Mouse (Mus musculus) embryonic fibroblast, embryonic 13.5 days (primary cell): ENCODE results near the gene Elane. TPM values are rescaled to one million over a fixed set of nuclear protein-coding genes. Genes with fewer than 3 reads are reported as not detected.
A peak's percentile ranks its signal among the peaks of the same experiment; 100 is the strongest.
"Not testable (repeated sequence)": the region's sequence is repeated elsewhere in the genome, so short reads cannot be mapped to it uniquely, and the experiment has no call there.

Experiments used
- H3K27ac ChIP-seq: 2 replicates; pipeline ENCODE4 v1.5.1; 2012; ENCODE audit warnings: low read length, control low read depth, inconsistent platforms; ENCODE audit not compliant: insufficient read depth
- H3K4me1 ChIP-seq: 2 replicates; pipeline ENCODE4 v1.6.1; 2011; ENCODE audit warnings: low read length; ENCODE audit not compliant: control insufficient read depth, insufficient read depth
- H3K4me3 ChIP-seq: 2 replicates; pipeline ENCODE4 v1.5.1; 2011; ENCODE audit warnings: mild to moderate bottlenecking, control low read depth, low read length; ENCODE audit not compliant: insufficient read depth
- CTCF ChIP-seq: IDR thresholded peaks from 2 replicates; pipeline ENCODE4 v1.5.1; 2011; ENCODE audit warnings: mild to moderate bottlenecking, control low read depth, low read length, moderate library complexity, borderline replicate concordance; ENCODE audit not compliant: insufficient read depth
- POLR2A ChIP-seq: IDR thresholded peaks from 2 replicates; pipeline ENCODE4 v1.6.1; 2011; ENCODE audit warnings: low read depth, mild to moderate bottlenecking, control low read depth, low read length, moderate library complexity
- polyA plus RNA-seq: library from polyadenylated mRNA; stranded (reverse); fragments of >200 nt; gene quantifications from 2 replicates; pipeline ENCODE4 v1.2.4, GENCODE M21; 2011; ENCODE audit warnings: low read depth; ENCODE audit not compliant: missing spikeins, insufficient read length

Gene Elane
- polyA plus RNA-seq, 1 experiment, result not detected

GRCm38 (mm10) chr10:79879527-79879926 is 6.5 kb upstream of the Elane start:
- H3K4me1 ChIP-seq, result no peaks in the 10 kb centered on the region
- no peak overlapping the region for H3K4me3 ChIP-seq
- no peak for TF ChIP-seq POLR2A
- TF ChIP-seq CTCF, result no peak
- no peak overlapping the region for H3K27ac ChIP-seq

DNA sequence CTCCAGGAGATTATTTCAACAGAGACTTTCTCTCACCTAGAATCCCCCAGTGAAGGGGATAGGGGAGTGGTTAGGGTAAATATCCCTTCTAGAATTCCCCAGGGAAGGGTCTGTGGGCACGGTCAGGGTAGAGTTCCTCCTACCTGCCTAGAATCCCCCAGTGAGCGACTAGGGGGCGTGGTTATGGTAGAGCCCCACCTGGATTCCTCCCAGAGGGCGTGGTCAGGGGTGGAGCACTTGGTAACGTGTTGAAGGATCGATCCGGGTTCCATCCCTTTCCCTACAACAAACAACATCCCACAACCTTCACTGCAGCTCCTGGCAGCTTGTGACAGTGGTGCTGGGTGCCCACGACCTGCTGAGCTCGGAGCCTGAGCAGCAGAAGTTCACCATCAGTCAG is 5.3 kb upstream of the Elane start:
- H3K27ac ChIP-seq, result no peak overlapping the region
- no peaks in the 10 kb centered on the region for H3K4me1 ChIP-seq
- TF ChIP-seq POLR2A (no peak), CTCF (no peak)
- no peak overlapping the region for H3K4me3 ChIP-seq

DNA sequence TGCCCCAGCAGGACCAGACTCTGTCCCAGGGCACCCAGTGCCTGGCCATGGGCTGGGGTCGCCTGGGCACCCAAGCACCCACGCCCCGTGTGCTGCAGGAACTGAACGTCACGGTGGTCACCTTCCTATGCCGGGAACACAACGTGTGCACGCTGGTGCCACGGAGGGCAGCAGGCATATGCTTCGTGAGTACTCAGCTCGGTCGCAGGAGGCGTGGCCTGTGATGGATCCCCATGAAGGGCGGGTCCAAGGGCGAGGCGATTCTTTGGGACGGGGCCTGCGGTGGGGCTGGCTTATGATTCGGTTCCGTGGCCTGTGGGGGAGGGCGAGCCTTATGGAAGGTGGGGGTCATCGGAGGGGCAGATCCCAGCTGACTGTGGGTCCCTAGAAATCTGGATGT is 4.1 kb upstream of the Elane start:
- Histone ChIP-seq H3K4me3 (no peak overlapping the region), H3K27ac (no peak overlapping the region), H3K4me1 (no peaks in the 10 kb centered on the region)
- TF ChIP-seq CTCF (no peak), POLR2A (no peak)

DNA sequence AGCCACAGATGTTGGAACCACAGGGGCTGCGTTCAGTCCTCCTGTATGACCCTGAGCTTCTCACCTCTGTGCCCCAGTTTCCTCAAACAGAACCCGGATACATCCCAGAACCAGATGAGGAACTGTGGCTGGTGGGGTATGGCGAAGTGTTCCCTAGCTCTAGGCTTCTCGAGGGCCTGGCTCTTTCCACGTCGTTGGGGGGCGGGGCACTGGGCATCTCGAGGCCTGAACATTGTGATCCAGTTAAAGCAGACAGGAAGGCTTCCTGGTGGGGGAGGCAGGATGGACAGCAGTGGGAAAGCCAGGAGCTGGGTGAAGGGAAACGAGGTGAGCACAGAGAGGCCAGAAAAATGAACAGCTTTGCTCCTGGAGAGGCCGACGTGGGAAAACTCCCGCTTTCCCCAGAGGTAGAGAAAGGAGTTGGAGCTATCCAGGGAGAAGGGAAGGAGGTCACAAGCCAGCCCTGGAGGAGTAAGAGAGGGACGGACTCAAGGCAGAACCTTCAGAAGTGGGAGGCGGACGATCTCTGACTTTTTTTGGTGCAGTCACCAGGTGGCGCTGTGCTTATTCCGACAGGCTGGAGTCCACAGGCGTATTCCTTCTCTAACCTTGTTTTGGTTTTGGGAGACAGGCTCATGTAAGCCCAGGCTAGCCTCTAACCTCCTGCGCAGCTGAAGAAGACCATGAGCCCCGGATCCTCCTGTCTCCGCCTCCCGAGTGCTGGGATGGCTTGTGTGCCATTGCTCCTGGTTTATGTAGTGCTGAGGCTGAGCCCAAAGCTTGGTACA is 2.6 kb upstream of the Elane start:
- Histone ChIP-seq H3K4me1 (no peaks in the 10 kb centered on the region), H3K4me3 (no peak overlapping the region), H3K27ac (no peak overlapping the region)
- no peak for TF ChIP-seq POLR2A
- TF ChIP-seq CTCF, result peak; percentile 74; the same call in 1 of the 2 replicates

GRCm38 (mm10) chr10:79884446-79884845 is 1.6 kb upstream of the Elane start:
- H3K4me3 ChIP-seq, result no peak overlapping the region
- TF ChIP-seq POLR2A (no peak), CTCF (no peak)
- no peaks in the 10 kb centered on the region for H3K4me1 ChIP-seq
- no peak overlapping the region for H3K27ac ChIP-seq

GRCm38 (mm10) chr10:79884938-79885337 is 1.1 kb upstream of the Elane start:
- not testable (repeated sequence) for H3K4me3 ChIP-seq, H3K4me1 ChIP-seq, H3K27ac ChIP-seq

- no peak overlapping the region for H3K27ac ChIP-seq
- TF ChIP-seq POLR2A, result no peak
- TF ChIP-seq CTCF, result no peak
- no peak overlapping the region for H3K4me3 ChIP-seq
- H3K4me1 ChIP-seq, result no peaks in the 10 kb centered on the region
Measured at GRCm38 (mm10) chr10:79886611-79887010, 564 bp downstream of the Elane start.

GRCm38 (mm10) chr10:79889386-79889785 is 3.3 kb downstream of the Elane start:
- H3K4me1 ChIP-seq, result no peaks in the 10 kb centered on the region
- H3K4me3 ChIP-seq, result no peak overlapping the region
- TF ChIP-seq POLR2A (no peak), CTCF (no peak)
- no peak overlapping the region for H3K27ac ChIP-seq

- no peak for TF ChIP-seq POLR2A
- TF ChIP-seq CTCF, result no peak
Measured at GRCm38 (mm10) chr10:79890670-79891069, 4.6 kb downstream of the Elane start, which contains the start of gene Cfd. Gene Cfd, plus strand, starts transcription at chr10:79890853.

DNA sequence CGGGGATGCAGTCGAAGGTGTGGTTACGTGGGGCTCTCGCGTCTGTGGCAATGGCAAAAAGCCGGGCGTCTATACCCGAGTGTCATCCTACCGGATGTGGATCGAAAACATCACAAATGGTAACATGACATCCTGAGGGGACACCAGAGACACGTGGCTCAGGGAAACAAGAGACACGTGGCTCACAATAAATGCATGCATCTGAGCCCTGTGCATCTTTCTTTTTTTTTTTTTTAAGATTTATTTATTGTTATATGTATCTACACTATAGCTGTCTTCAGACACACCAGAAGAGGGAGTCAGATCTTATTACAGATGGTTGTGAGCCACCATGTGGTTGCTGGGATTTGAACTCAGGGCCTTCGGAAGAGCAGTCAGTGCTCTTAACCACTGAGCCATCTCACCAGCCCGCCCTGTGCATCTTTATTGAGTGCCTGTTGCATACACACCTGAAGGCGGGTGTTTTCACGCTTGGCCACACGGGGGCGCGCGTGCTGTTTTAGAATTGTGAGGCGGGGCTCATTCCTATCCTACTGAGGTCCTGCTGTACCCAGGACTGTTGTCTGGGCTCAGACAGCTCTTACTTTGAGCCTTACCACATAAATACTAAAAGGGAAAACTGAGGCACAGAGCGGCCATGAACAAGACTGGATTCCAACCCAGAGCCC is 6.5 kb downstream of the Elane start:
- not testable (repeated sequence) for H3K4me1 ChIP-seq, H3K4me3 ChIP-seq, H3K27ac ChIP-seq
- peak; percentile 64 for TF ChIP-seq CTCF

More at GRCm38 (mm10) chr10:79890670-79891069, 4.6 kb downstream of the Elane start, which contains the start of gene Cfd:
- Histone ChIP-seq H3K4me3 (no peak within 1 kb of the TSS), H3K27ac (no peak within 1 kb of the TSS), H3K4me1 (no peaks in the 10 kb centered on the region)
